Mouse (Mus musculus): ENCODE data around the gene Agxt.

Gene Agxt

GRCm38 (mm10) chr1:93135036-93135526 lies at the start of gene Agxt:
Agxt (plus strand) TSS chr1:93135240.
- no peak for DNase-seq (ENCODE audit: extremely low read depth, low read depth)

GRCm38 (mm10) chr1:93092582-93092981 lies 42.5 kb upstream of the Agxt start:
- no peak for DNase-seq (ENCODE audit: extremely low read depth, low read depth)

- no peak for DNase-seq (ENCODE audit: extremely low read depth, low read depth)
Measured at GRCm38 (mm10) chr1:93098956-93099355, 36.1 kb upstream of the Agxt start.

GRCm38 (mm10) chr1:93100243-93100575 lies 34.8 kb upstream of the Agxt start:
- no peak for DNase-seq (ENCODE audit: extremely low read depth, low read depth)

GRCm38 (mm10) chr1:93100576-93101491 lies 34.2 kb upstream of the Agxt start:
- no peak for DNase-seq (ENCODE audit: extremely low read depth, low read depth)

GRCm38 (mm10) chr1:93101571-93102061 lies 33.4 kb upstream of the Agxt start, which contains the start of gene Kif1a:
Kif1a (minus strand) TSS chr1:93101951.
- no peak for DNase-seq (ENCODE audit: extremely low read depth, low read depth)

- DNase-seq (ENCODE audit: extremely low read depth, low read depth): no peak
Measured at GRCm38 (mm10) chr1:93102700-93103099, 32.3 kb upstream of the Agxt start.

- no peak for DNase-seq (ENCODE audit: extremely low read depth, low read depth)
Measured at GRCm38 (mm10) chr1:93114713-93115463, 20.2 kb upstream of the Agxt start.

GRCm38 (mm10) chr1:93115471-93115870 lies 19.6 kb upstream of the Agxt start:
- DNase-seq (ENCODE audit: extremely low read depth, low read depth): no peak

- no peak for DNase-seq (ENCODE audit: extremely low read depth, low read depth)
Measured at GRCm38 (mm10) chr1:93118816-93119215, 16.2 kb upstream of the Agxt start.

- no peak for DNase-seq (ENCODE audit: extremely low read depth, low read depth)
Measured at GRCm38 (mm10) chr1:93123179-93123854, 11.7 kb upstream of the Agxt start.

- DNase-seq (ENCODE audit: extremely low read depth, low read depth): no peak
Measured at GRCm38 (mm10) chr1:93124066-93124465, 11.0 kb upstream of the Agxt start.

- DNase-seq (ENCODE audit: extremely low read depth, low read depth): no peak
Measured at GRCm38 (mm10) chr1:93125256-93125655, 9.8 kb upstream of the Agxt start.

GRCm38 (mm10) chr1:93128209-93128608 lies 6.8 kb upstream of the Agxt start:
- DNase-seq (ENCODE audit: extremely low read depth, low read depth): no peak

GRCm38 (mm10) chr1:93128710-93129349 lies 6.2 kb upstream of the Agxt start:
- DNase-seq (ENCODE audit: extremely low read depth, low read depth): no peak

- DNase-seq (ENCODE audit: extremely low read depth, low read depth): no peak
Measured at GRCm38 (mm10) chr1:93130242-93130983, 4.6 kb upstream of the Agxt start.

- no peak for DNase-seq (ENCODE audit: extremely low read depth, low read depth)
Measured at GRCm38 (mm10) chr1:93132676-93133075, 2.4 kb upstream of the Agxt start.

- no peak for DNase-seq (ENCODE audit: extremely low read depth, low read depth)
Measured at GRCm38 (mm10) chr1:93138534-93138933, 3.5 kb downstream of the Agxt start.

GRCm38 (mm10) chr1:93139713-93140112 lies 4.7 kb downstream of the Agxt start:
- no peak for DNase-seq (ENCODE audit: extremely low read depth, low read depth)

- DNase-seq (ENCODE audit: extremely low read depth, low read depth): no peak
Measured at GRCm38 (mm10) chr1:93142871-93143270, 7.8 kb downstream of the Agxt start.

Measured in MEL-GATA-1-ER (cell line).